Mouse (Mus musculus): Measurements from ENCODE around the gene Gm17728. TPM values are rescaled to one million over a fixed set of nuclear protein-coding genes. Genes with fewer than 3 reads are reported as not detected.

Gm17728 gene
- polyA plus RNA-seq (2015; fragmentation: Nextera tagmentation; extraction: Ambion mirVana) = not detected in 2 replicates

DNA sequence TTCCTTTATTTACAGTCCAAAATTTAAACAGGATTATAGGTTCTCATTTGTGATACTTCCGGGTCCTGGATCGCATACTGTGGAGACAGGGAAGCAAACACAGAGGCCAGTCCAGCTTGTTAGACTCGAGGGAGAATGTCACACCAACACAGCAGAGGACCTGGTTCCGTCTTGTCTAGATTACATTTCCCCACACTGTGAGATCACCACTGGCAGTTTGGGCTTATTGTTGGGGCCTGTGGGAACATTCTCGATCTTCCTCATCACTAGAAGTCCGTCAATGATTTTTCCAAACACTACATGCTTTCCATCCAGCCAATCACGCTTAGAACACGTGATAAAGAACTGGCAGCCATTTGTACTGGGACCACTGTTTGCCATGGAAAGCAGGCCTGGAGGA, at the start of gene Gm17728:
Gene Gm17728 (plus strand): TSS at position 301 of the 400 bp plus-strand sequence.

Other genes with a start within 250 kb of the Gm17728 start
- gene Pabpc6, start 247.7 kb downstream of the Gm17728 start, polyA plus RNA-seq (2015; fragmentation: Nextera tagmentation; extraction: Ambion mirVana) = not detected in 2 replicates

Data from spleen, postnatal 0 days (tissue).